Mouse (Mus musculus) spleen, adult 2 months (tissue): ENCODE data around the gene Ticrr. TPM values are rescaled to one million over a fixed set of nuclear protein-coding genes. Genes with fewer than 3 reads are reported as not detected.
A peak's percentile ranks its signal among the peaks of the same experiment; 100 is the strongest.

Experiments used
- DNase-seq, 2 experiments: peaks; one replicate each; pipeline versions ENCODE4 v3.0.0 to v3.0.0-alpha.2; 2012 to 2021; ENCODE audit warnings: low spot score in 2 of 2, low read depth in 1 of 2
- H3K27ac ChIP-seq: fragments of 200-500 bp; 2 replicates; pipeline ENCODE4 v1.5.1; 2012; ENCODE audit warnings: low read length, inconsistent platforms; ENCODE audit not compliant: insufficient read depth
- H3K27me3 ChIP-seq: fragments of 200-500 bp; 2 replicates; pipeline ENCODE4 v1.6.1; 2012; ENCODE audit warnings: mild to moderate bottlenecking, moderate library complexity, low read length, inconsistent platforms; ENCODE audit not compliant: control insufficient read depth, insufficient read depth
- H3K36me3 ChIP-seq: fragments of 200-500 bp; 2 replicates; pipeline ENCODE4 v1.6.1; 2012; ENCODE audit warnings: mild to moderate bottlenecking, low read length, inconsistent platforms; ENCODE audit not compliant: control insufficient read depth, insufficient read depth
- H3K4me1 ChIP-seq: fragments of 200-500 bp; 2 replicates; pipeline ENCODE4 v1.6.1; 2011; ENCODE audit warnings: inconsistent platforms; ENCODE audit not compliant: control insufficient read depth, insufficient read depth, insufficient read length
- H3K4me3 ChIP-seq: fragments of 200-500 bp; 2 replicates; pipeline ENCODE4 v1.5.1; 2011; ENCODE audit warnings: mild to moderate bottlenecking, inconsistent platforms; ENCODE audit not compliant: insufficient read depth, insufficient read length; ENCODE audit errors: extremely low read depth
- CTCF ChIP-seq: fragments of 200-500 bp; IDR thresholded peaks from 2 replicates; pipeline ENCODE4 v1.5.1; 2011; ENCODE audit warnings: mild to moderate bottlenecking, inconsistent platforms; ENCODE audit not compliant: insufficient read depth, insufficient read length, insufficient replicate concordance; ENCODE audit errors: extremely low read depth
- POLR2A ChIP-seq: fragments of 200-500 bp; IDR thresholded peaks from 2 replicates; pipeline ENCODE4 v1.6.1; 2011; ENCODE audit warnings: low read depth, low read length, inconsistent platforms
- WGBS: fragments of 180-500 bp; shearing (Covaris S2); methylation state at CpG from one replicate; pipeline ENCODE4 v1.1.7; 2018; 5-methylcytosine and 5-hydroxymethylcytosine counted together
- polyA plus RNA-seq: library from polyadenylated mRNA; depleted of rRNA; stranded (reverse); fragments of >200 nt; gene quantifications from 2 replicates; pipeline ENCODE4 v1.2.3, GENCODE M21; 2012

The Ticrr gene
- polyA plus RNA-seq, 1 experiment = 1.2 TPM

GRCm38 (mm10) chr7:79680231-79680630, 20.2 kb downstream of the Ticrr start:
- Histone ChIP-seq H3K4me1 (no peaks in the 10 kb centered on the region), H3K27me3 (no peaks in the 10 kb centered on the region), H3K27ac (no peak overlapping the region), H3K36me3 (peaks cover 5% of the 10 kb centered on the region; the same call in 1 of the 2 replicates), H3K4me3 (no peak overlapping the region)
- WGBS = 96% methylated on average over 2 of the region's 2 CpGs
- no peak for DNase-seq
- no peak for TF ChIP-seq POLR2A
- no peak for TF ChIP-seq CTCF

- peaks cover 3% of the 10 kb centered on the region for H3K36me3 ChIP-seq
- no peak overlapping the region for H3K4me3 ChIP-seq
- H3K27ac ChIP-seq = no peak overlapping the region
- H3K27me3 ChIP-seq = no peaks in the 10 kb centered on the region
- TF ChIP-seq CTCF (no peak), POLR2A (no peak)
- DNase-seq = no peak
- H3K4me1 ChIP-seq = no peaks in the 10 kb centered on the region
- 84% methylated on average over 8 of the region's 8 CpGs for WGBS
Measured at GRCm38 (mm10) chr7:79696495-79696894, 36.5 kb downstream of the Ticrr start.

GRCm38 (mm10) chr7:79702755-79703154, 42.8 kb downstream of the Ticrr start:
- 95% methylated on average over 16 of the region's 16 CpGs for WGBS
- H3K27me3 ChIP-seq = no peaks in the 10 kb centered on the region
- TF ChIP-seq CTCF (no peak), POLR2A (no peak)
- DNase-seq = no peak
- no peaks in the 10 kb centered on the region for H3K4me1 ChIP-seq
- H3K27ac ChIP-seq = no peak overlapping the region
- no peaks in the 10 kb centered on the region; the same call in 1 of the 2 replicates for H3K36me3 ChIP-seq
- H3K4me3 ChIP-seq = no peak overlapping the region

DNA sequence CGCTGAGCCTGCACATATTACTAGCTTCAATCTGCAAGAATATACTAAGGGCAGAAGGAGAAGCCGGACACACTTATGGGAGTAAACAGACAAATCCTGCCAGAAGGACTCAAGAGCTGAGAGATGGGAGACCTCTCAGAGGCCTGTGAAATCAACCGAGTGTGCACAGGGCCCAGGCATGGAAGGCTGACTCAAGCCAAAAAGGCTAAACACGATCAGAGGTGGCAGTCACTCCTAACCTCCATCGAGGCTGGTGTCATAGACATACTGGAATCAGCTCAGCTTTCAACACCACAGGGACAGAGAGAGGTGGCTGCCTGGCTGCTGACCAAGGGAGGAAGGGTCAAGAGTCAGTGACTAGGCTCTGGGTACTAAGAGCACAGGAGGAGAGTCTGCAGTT, 45.2 kb downstream of the Ticrr start:
- peaks cover 2% of the 10 kb centered on the region; the same call in 1 of the 2 replicates for H3K4me1 ChIP-seq
- 88% methylated on average over 5 of the region's 5 CpGs for WGBS
- H3K36me3 ChIP-seq = no peaks in the 10 kb centered on the region
- no peak overlapping the region for H3K27ac ChIP-seq
- no peaks in the 10 kb centered on the region for H3K27me3 ChIP-seq
- DNase-seq = no peak
- no peak for TF ChIP-seq CTCF
- no peak for TF ChIP-seq POLR2A
- no peak overlapping the region for H3K4me3 ChIP-seq

DNA sequence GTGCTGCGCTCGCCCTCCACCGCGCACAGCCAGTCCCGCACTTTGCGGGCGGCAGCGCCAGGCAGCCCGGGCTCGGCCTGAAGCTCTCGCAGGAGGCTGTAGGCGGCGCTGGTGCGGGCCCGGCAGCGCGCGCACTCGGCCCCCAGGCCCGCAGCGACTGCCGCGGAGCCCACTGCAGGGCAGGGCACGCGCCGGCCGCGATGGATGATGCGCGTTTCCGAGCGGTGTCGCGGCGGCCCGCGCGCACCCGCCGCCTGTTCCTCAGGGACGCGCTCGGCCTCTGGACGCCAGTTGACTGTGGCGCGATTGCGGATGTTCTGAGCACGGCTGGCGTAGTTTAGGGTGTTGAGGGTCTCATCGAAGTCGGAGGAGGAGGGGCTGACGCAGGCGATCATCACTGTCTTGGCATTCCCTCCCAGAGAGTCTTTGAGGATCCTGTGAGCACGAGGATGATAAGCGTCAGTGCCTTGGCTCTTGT, 50.2 kb downstream of the Ticrr start:
- H3K4me3 ChIP-seq = no peak overlapping the region
- WGBS = 25% methylated on average over 55 of the region's 55 CpGs
- H3K27ac ChIP-seq = no peak overlapping the region
- DNase-seq = no peak
- H3K27me3 ChIP-seq = peaks cover under 1% of the 10 kb centered on the region; the same call in 1 of the 2 replicates
- no peaks in the 10 kb centered on the region for H3K36me3 ChIP-seq
- TF ChIP-seq POLR2A = no peak
- TF ChIP-seq CTCF = no peak
- peaks cover 2% of the 10 kb centered on the region; the same call in 1 of the 2 replicates for H3K4me1 ChIP-seq

- Histone ChIP-seq H3K27me3 (peaks cover 7% of the 10 kb centered on the region), H3K27ac (no peak overlapping the region), H3K4me1 (peaks cover 2% of the 10 kb centered on the region; the same call in 1 of the 2 replicates), H3K4me3 (no peak overlapping the region), H3K36me3 (no peaks in the 10 kb centered on the region)
- DNase-seq = no peak
- TF ChIP-seq POLR2A = no peak
- 89% methylated on average over 17 of the region's 17 CpGs for WGBS
Measured at GRCm38 (mm10) chr7:79710831-79711230, 50.8 kb downstream of the Ticrr start.

DNA sequence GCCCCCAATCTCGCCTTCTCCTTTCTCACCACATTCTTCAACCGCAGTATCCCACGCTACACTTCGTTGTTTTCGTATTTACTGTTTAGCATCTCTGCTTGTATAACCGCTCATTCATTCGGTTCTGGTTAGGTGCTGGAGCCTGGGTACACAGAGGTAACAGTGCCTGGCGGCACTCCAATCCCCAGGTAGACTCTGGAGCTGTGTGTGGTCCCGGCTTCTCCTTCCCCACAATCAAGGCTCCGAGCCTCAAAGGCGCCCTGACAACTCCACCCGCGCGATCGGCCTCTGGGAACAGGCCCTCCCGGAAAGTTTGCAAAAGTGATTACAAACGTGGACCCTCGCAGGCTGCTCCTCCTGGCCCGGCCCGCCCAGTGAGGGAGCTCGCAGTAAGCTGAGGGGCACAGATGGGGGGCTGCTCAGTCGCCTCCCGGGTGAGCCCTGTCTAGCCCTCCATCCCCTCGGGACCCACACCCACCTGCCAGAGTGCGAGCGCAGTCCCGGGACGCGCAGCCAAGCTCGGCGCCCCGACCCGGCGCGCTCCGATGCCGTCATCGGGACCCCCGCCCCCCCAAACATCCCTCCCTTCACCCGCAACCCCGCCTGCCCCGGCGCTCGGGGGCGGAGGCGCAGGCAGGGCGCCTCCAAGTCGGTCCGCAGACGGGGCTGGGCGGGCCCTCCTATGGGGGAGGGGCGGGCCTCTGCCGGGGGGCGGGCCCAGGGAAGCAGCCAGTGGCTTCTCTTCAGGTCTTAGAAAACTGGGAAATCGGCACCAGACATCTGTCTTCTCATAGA, 55.4 kb downstream of the Ticrr start, which contains the start of gene Kif7:
TSS of gene Kif7 (minus strand) at position 534 of the 795 bp plus-strand sequence.
- Histone ChIP-seq H3K36me3 (no peaks in the 10 kb centered on the region), H3K4me3 (peak within 1 kb of the TSS; percentile 60), H3K4me1 (no peaks in the 10 kb centered on the region), H3K27ac (no peak within 1 kb of the TSS), H3K27me3 (peaks cover 7% of the 10 kb centered on the region)
- WGBS = 1% methylated on average over 51 of the region's 55 CpGs
- DNase-seq = peak in 1 of 2 experiments; percentile 32
- no peak for TF ChIP-seq CTCF
- TF ChIP-seq POLR2A = no peak
